Mouse (Mus musculus) heart, embryonic 14.5 days (tissue): ENCODE results near the gene N4bp2l1. TPM values are rescaled to one million over a fixed set of nuclear protein-coding genes. Genes with fewer than 3 reads are reported as not detected.

ENCODE experiments used
- ATAC-seq: fragments of 200-750 bp; cut with Nextera tagmentation; 2 replicates; pipeline ENCODE4 v1.8.0; 2017; ENCODE audit warnings: low read depth, moderate TSS enrichment; ENCODE audit not compliant: insufficient number of reproducible peaks, insufficient read depth, low FRiP score
- H3K27ac ChIP-seq, 2 experiments: fragments of 200-500 bp in 1 of 2; fragments of 300-500 bp in 1 of 2; sonication (generic) in 1 of 2; replicated peaks in 1 of 2; 2 replicates each; pipeline ENCODE4 v1.5.1; 2012 to 2014; ENCODE audit warnings: low read depth in 2 of 2, low read length in 2 of 2, control low read depth in 1 of 2, mild to moderate bottlenecking in 1 of 2, mixed read lengths in 1 of 2; ENCODE audit not compliant: control insufficient read depth in 1 of 2, insufficient read depth in 1 of 2
- H3K27me3 ChIP-seq: fragments of 300-500 bp; sonication (generic); 2 replicates; pipeline ENCODE4 v1.6.1; 2014; ENCODE audit warnings: mild to moderate bottlenecking, low read length, control low read depth; ENCODE audit not compliant: control insufficient read depth, insufficient read depth
- H3K36me3 ChIP-seq: fragments of 300-500 bp; sonication (generic); 2 replicates; pipeline ENCODE4 v1.6.1; 2014; ENCODE audit warnings: mild to moderate bottlenecking, control low read depth, low read length, mixed read lengths; ENCODE audit not compliant: control insufficient read depth, insufficient read depth
- H3K4me1 ChIP-seq, 2 experiments: fragments of 200-500 bp in 1 of 2; fragments of 300-500 bp in 1 of 2; sonication (generic) in 1 of 2; 2 replicates each; pipeline ENCODE4 v1.6.1; 2012 to 2014; ENCODE audit warnings: low read length in 2 of 2, control low read depth in 1 of 2, mixed read lengths in 1 of 2; ENCODE audit not compliant: control insufficient read depth in 2 of 2, insufficient read depth in 2 of 2
- H3K4me2 ChIP-seq: fragments of 300-500 bp; sonication (generic); 2 replicates; pipeline ENCODE4 v1.6.1; 2014; ENCODE audit warnings: mild to moderate bottlenecking, low read length
- H3K4me3 ChIP-seq, 2 experiments: fragments of 200-500 bp in 1 of 2; fragments of 300-500 bp in 1 of 2; sonication (generic) in 1 of 2; 2 replicates each; pipeline ENCODE4 v1.5.1; 2012 to 2014; ENCODE audit warnings: low read length in 2 of 2, mild to moderate bottlenecking in 2 of 2, control low read depth in 1 of 2, low read depth in 1 of 2, moderate library complexity in 1 of 2; ENCODE audit not compliant: control insufficient read depth in 1 of 2, insufficient read depth in 1 of 2
- H3K9ac ChIP-seq: fragments of 300-500 bp; sonication (generic); 2 replicates; pipeline ENCODE4 v1.6.1; 2014; ENCODE audit warnings: mild to moderate bottlenecking, low read length
- H3K9me3 ChIP-seq: fragments of 300-500 bp; sonication (generic); 2 replicates; pipeline ENCODE4 v1.6.1; 2016; ENCODE audit warnings: low read length, control low read depth; ENCODE audit not compliant: control insufficient read depth
- WGBS: fragments of 180-500 bp; shearing (Covaris S2); extraction: QIAGEN DNeasy Blood & Tissue Kit; methylation state at CpG from one replicate; pipeline ENCODE4 v1.1.7; 2014; 5-methylcytosine and 5-hydroxymethylcytosine counted together
- polyA plus RNA-seq: library from polyadenylated mRNA; unstranded; fragments of >200 nt; fragmentation: Nextera tagmentation; extraction: Ambion mirVana; gene quantifications from 2 replicates; pipeline ENCODE4 v1.2.1, GENCODE M21; 2014

Gene N4bp2l1
- polyA plus RNA-seq, 1 experiment from 2014 or later: 3.6 TPM

GRCm38 (mm10) chr5:150611136-150611535 lies 14.1 kb upstream of the N4bp2l1 start:
- Histone ChIP-seq H3K4me3 (no peak overlapping the region), H3K27ac (no peak overlapping the region), H3K4me2 (no peak overlapping the region), H3K36me3 (peaks cover 21% of the 10 kb centered on the region), H3K27me3 (no peaks in the 10 kb centered on the region), H3K9ac (no peak overlapping the region), H3K9me3 (peaks cover 2% of the 10 kb centered on the region; the same call in 1 of the 2 replicates), H3K4me1 (no peaks in the 10 kb centered on the region)
- WGBS: 93% methylated on average over 1 of the region's 1 CpGs
- ATAC-seq: no peak

- Histone ChIP-seq H3K27ac (no peak overlapping the region), H3K9ac (no peak overlapping the region), H3K27me3 (no peaks in the 10 kb centered on the region), H3K4me1 (no peaks in the 10 kb centered on the region), H3K4me2 (no peak overlapping the region), H3K4me3 (no peak overlapping the region), H3K9me3 (peaks cover 3% of the 10 kb centered on the region; the same call in 1 of the 2 replicates), H3K36me3 (peaks cover 22% of the 10 kb centered on the region)
- ATAC-seq: no peak
- WGBS: 93% methylated on average over 8 of the region's 8 CpGs
Measured at GRCm38 (mm10) chr5:150607631-150608030, 10.6 kb upstream of the N4bp2l1 start.

- 97% methylated on average over 6 of the region's 6 CpGs for WGBS
Measured at GRCm38 (mm10) chr5:150606131-150606530, 9.1 kb upstream of the N4bp2l1 start.

GRCm38 (mm10) chr5:150601441-150602230 lies 4.6 kb upstream of the N4bp2l1 start:
- no peak overlapping the region for H3K4me3 ChIP-seq
- peaks cover 3% of the 10 kb centered on the region; the same call in 1 of the 2 replicates for H3K9me3 ChIP-seq
- H3K27me3 ChIP-seq: no peaks in the 10 kb centered on the region
- H3K4me1 ChIP-seq: peaks cover 0 to 2% of the 10 kb centered on the region in 2 experiments; a peak in 2 of 4 replicates
- ATAC-seq: no peak
- H3K36me3 ChIP-seq: peaks cover 16% of the 10 kb centered on the region
- 87% methylated on average over 14 of the region's 14 CpGs for WGBS
- H3K9ac ChIP-seq: no peak overlapping the region
- no peak overlapping the region for H3K27ac ChIP-seq
- H3K4me2 ChIP-seq: no peak overlapping the region

More at GRCm38 (mm10) chr5:150606131-150606530, 9.1 kb upstream of the N4bp2l1 start:
- Histone ChIP-seq H3K4me1 (no peaks in the 10 kb centered on the region), H3K27me3 (no peaks in the 10 kb centered on the region), H3K9me3 (peaks cover 3% of the 10 kb centered on the region; the same call in 1 of the 2 replicates), H3K4me3 (no peak overlapping the region), H3K4me2 (no peak overlapping the region), H3K27ac (no peak overlapping the region), H3K9ac (no peak overlapping the region), H3K36me3 (peaks cover 32% of the 10 kb centered on the region)
- ATAC-seq: no peak

DNA sequence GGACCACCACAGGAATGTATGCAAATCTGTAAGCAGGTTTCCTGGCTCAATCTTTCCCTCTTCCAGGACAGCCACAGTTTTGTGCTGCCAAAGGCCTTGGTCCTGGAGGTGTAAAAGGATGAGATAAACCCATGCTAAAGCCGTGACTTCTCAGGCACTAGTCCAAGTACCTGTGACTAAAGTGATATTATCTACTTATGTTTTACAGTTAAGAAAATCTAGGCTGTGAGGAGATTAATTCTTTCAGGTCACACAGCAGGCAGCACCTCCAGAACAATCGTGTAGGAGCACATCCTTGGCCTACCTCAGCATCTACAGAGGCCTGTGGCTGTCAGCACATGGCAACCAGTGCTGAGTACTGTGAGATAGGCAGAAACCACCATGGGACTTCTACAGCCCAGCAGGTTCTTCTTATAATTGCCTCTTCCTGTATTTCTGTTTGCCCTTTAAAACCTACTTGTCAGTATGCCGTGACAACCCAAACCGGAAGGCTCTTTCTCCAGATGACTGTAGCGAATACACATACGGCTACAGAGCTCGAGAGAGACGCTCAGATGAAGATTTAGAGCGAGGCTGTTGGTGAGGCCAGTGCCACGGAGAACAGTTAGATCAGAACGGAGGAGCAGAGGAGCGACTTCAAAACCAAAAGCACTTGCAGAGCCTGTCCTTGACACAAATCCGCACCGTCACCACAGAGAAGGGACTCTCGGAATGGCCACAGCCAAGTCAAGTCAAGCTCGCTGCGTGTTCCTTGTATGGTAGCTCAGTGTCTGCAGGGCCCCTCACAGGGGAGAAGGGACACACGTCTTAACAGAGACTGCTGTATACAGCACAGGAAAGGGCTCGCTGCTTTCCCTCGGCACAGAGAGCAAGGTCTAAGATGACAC lies 3.8 kb upstream of the N4bp2l1 start:
- Histone ChIP-seq H3K27ac (no peak overlapping the region), H3K9me3 (no peaks in the 10 kb centered on the region), H3K4me3 (no peak overlapping the region), H3K4me1 (peaks cover 0 to 2% of the 10 kb centered on the region in 2 experiments; a peak in 2 of 4 replicates), H3K27me3 (peaks cover 4% of the 10 kb centered on the region; the same call in 1 of the 2 replicates), H3K9ac (no peak overlapping the region), H3K4me2 (no peak overlapping the region), H3K36me3 (peaks cover 10% of the 10 kb centered on the region; the same call in 1 of the 2 replicates)
- WGBS: 63% methylated on average over 20 of the region's 20 CpGs
- ATAC-seq: no peak

DNA sequence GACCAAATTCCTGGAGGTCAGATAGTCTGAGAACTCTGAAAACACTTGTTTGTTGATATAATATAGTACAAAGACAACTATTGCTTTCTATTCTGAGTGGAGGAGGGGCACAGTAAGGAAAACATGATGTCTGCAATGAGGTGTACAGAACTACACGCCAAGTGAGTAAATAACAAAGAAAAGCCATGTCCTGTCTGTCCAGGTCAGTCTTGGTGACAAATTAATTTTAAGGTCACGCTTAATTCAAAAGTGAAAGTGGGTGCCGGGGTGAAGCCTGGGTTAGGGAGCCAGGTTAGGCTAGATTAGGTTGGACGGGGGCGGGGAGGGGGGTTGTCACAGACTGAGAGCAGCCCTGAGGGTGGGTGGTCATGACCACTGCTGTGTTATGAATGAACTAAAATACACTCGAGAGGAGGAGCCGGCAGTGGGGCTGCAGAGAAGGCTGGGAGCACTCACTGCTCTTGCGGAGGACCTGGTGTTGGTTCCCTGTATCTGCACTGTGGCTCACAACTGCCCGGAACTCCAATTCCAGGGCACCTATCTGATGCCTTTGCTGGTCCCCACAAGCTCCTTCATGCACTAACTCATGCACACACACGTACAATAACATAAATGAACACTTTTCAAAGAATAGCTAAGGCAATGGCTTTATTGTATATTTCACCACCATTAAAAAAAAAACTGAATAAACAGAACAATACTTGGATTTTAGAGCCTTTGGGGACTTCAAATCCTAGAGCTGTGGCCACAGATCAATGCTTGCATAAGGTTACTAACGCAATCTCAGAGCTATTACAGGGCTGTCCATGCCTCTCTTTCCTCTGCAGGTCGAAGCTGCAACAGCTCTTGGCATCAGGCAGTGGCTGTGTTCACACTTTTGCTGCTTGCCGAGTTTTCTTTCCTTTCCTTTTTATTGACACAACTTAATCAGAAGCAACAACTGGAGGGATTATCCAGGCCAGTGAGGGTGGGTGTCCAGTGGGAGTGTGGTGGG lies 2.6 kb upstream of the N4bp2l1 start:
- Histone ChIP-seq H3K36me3 (peaks cover 10% of the 10 kb centered on the region; the same call in 1 of the 2 replicates), H3K4me1 (peaks cover 2 to 4% of the 10 kb centered on the region in 2 experiments; a peak in 2 of 4 replicates), H3K27ac (no peak overlapping the region), H3K9ac (no peak overlapping the region), H3K4me3 (no peak overlapping the region), H3K4me2 (no peak overlapping the region), H3K27me3 (peaks cover 10% of the 10 kb centered on the region; the same call in 1 of the 2 replicates), H3K9me3 (no peaks in the 10 kb centered on the region)
- ATAC-seq: no peak
- 74% methylated on average over 13 of the region's 13 CpGs for WGBS
